Mouse (Mus musculus) stomach, embryonic 14.5 days (tissue): ENCODE results near the gene Zfp58. TPM values are rescaled to one million over a fixed set of nuclear protein-coding genes. Genes with fewer than 3 reads are reported as not detected.

Experiments
- polyA plus RNA-seq: library from polyadenylated mRNA; unstranded; fragments of >200 nt; fragmentation: Nextera tagmentation; extraction: Ambion mirVana; gene quantifications from 2 replicates; pipeline ENCODE4 v1.2.1, GENCODE M21; 2014

Zfp58 gene
- polyA plus RNA-seq, 1 experiment from 2014 or later: 14.5 TPM

Other genes with a start within 250 kb of the Zfp58 start
- 3.2 TPM in 2 replicates for gene Zfp458, start 222.1 kb downstream of the Zfp58 start, polyA plus RNA-seq
- 0.64 and 1.1 TPM in 2 replicates for gene Zfp457, start 194.1 kb downstream of the Zfp58 start, polyA plus RNA-seq
- 2.8 and 3.4 TPM in 2 replicates for gene Zfp595, start 168.0 kb downstream of the Zfp58 start, polyA plus RNA-seq
- not detected in 2 replicates for gene Gm28044, start 140.0 kb downstream of the Zfp58 start, polyA plus RNA-seq
- gene Zfp953, start 139.9 kb downstream of the Zfp58 start, polyA plus RNA-seq: 1.5 and 1.8 TPM in 2 replicates
- gene Gm28041, start 124.8 kb downstream of the Zfp58 start, polyA plus RNA-seq: 0.62 and 0.91 TPM in 2 replicates
- gene Zfp456, start 124.7 kb downstream of the Zfp58 start, polyA plus RNA-seq: 2.5 and 3.0 TPM in 2 replicates
- 6.0 and 7.3 TPM in 2 replicates for gene Zfp429, start 100.7 kb downstream of the Zfp58 start, polyA plus RNA-seq
- gene Zfp459, start 79.1 kb downstream of the Zfp58 start, polyA plus RNA-seq: 0.62 and 0.87 TPM in 2 replicates
- 11.2 TPM in 2 replicates for gene Zfp874a, start 48.9 kb downstream of the Zfp58 start, polyA plus RNA-seq
- 4.2 and 5.1 TPM in 2 replicates for gene Zfp874b, start 16.3 kb downstream of the Zfp58 start, polyA plus RNA-seq
- not detected in 2 replicates for gene Gm26965, start 25.6 kb upstream of the Zfp58 start, polyA plus RNA-seq
- gene Zfp87, start 25.6 kb upstream of the Zfp58 start, polyA plus RNA-seq: 25.0 and 29.0 TPM in 2 replicates
- gene Zfp748, start 53.3 kb upstream of the Zfp58 start, polyA plus RNA-seq: 16.3 and 17.5 TPM in 2 replicates
- 5.1 and 5.6 TPM in 2 replicates for gene Zfp729b, start 109.2 kb upstream of the Zfp58 start, polyA plus RNA-seq
- not detected in 2 replicates for gene Gm49345, start 137.2 kb upstream of the Zfp58 start, polyA plus RNA-seq
- 3.5 and 3.6 TPM in 2 replicates for gene Zfp729a, start 137.2 kb upstream of the Zfp58 start, polyA plus RNA-seq
- gene Zfp738, start 186.5 kb upstream of the Zfp58 start, polyA plus RNA-seq: 12.3 and 13.6 TPM in 2 replicates
- 3.5 and 5.0 TPM in 2 replicates for gene Zfp65, start 228.6 kb upstream of the Zfp58 start, polyA plus RNA-seq